Mouse (Mus musculus) mesoderm, embryonic 11.5 days (tissue): ENCODE measurements around the gene Gm49354.
"Not testable (repeated sequence)": the region's sequence is repeated elsewhere in the genome, so short reads cannot be mapped to it uniquely, and the experiment has no call there.

ENCODE experiments used
- DNase-seq: peaks from one replicate; pipeline ENCODE4 v3.0.0-alpha.2; 2012; ENCODE audit warnings: low read depth, low spot score

The Gm49354 gene

DNA sequence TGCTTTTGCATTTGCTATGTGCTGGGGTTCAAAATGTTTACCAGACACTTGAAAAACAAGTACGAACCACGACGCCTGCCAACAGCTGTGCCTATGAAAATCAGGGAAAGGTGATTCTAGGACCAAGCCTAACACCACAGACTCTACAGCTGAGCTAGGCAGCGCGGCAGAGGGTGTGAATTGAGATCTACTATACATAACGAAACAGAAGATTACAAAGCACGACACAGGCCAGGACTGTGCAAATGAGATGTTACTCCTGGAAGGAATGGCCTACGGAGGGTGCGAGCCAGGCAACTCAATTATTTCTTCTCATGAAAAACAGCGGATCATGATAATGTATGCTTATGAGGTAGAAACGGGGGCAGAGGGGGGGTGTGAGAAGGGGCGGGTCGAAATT is 13.5 kb downstream of the Gm49354 start:
- no peak for DNase-seq

DNA sequence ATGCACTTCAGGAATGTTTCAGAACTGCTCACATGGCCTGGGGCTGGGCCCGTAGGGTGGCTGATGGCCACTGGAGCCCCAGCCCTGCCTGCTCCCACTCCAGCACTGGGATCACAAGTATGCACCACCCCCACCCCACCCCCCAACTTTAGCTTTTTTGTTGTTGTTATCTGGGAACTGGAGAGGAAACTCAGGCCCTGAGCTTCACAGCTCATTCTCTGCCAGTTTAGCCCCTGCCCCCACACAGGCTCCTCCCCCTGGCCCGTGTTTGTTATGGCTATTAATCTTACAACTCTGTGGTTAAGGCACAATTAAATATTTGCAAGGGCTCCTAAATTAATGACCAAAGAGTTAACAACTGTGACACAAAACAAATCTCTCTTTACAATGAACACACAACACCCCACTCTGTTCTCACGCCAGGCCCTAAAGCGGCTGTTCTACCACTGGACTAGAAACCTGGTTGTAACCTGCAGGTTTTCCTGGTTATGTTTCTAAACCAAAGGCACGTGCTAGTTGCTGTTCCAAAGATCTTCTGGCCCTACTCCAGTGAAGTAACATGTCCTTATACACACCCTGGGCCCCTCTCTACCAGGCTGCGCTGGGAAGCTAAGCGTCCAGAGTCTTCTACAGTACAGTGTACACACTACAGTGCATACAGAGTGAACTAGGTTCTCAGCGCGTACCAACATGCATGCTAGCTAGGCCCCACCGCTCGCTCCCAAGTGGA is 15.1 kb downstream of the Gm49354 start:
- DNase-seq: no peak

GRCm38 (mm10) chr13:59762791-59763190 is 19.3 kb downstream of the Gm49354 start:
- DNase-seq: no peak

- DNase-seq: no peak
These were observed 25.1 kb downstream of the Gm49354 start for GRCm38 (mm10) chr13:59756906-59757305.

GRCm38 (mm10) chr13:59750310-59750709 is 31.7 kb downstream of the Gm49354 start:
- no peak for DNase-seq

DNA sequence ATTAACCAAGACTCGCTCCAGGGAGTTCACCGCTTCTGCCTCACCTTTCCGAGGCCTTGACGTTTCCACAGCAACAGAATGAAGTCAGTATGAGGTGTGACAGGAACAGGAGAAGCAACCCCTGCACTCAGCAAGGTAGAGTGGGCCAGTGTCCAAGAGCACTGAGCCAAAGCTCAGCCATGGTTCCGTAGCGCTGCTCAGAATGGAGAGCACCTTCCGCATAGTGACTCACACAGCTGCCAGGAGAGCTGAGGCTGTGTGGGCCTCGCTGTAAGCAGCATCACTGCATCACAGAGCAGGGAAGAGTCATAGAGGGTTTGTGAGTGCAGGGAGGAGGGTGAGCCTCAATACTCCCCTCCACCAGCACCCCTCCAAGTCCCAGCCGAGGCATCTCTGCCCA is 35.3 kb downstream of the Gm49354 start, which contains the start of gene 1700014D04Rik:
1700014D04Rik (minus strand) TSS at position 42 of the 400 bp plus-strand sequence.
- no peak for DNase-seq

GRCm38 (mm10) chr13:59746164-59746563 is 35.9 kb downstream of the Gm49354 start:
- DNase-seq: no peak

DNA sequence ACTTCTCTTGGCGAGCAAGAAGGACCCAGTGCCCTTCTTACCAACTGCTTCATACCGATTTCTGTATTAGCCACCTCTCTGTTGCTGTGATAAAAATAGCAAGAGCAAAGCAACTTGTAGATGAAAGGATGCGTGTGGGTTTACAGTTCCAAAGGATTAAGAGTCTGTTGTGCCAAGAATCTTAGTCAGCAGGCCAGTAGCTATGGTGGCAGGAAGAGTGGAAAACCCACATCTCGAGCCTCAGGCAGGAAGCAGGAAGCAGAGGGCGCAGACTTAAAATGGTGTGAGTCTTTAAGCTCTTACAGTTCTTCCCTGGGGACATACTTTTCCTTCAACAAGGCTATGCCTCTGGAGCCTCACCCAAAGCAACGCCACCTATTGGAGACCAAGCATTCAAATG is 36.6 kb downstream of the Gm49354 start:
- no peak for DNase-seq

- no peak for DNase-seq
These were observed 40.3 kb downstream of the Gm49354 start for GRCm38 (mm10) chr13:59741697-59742096.

DNA sequence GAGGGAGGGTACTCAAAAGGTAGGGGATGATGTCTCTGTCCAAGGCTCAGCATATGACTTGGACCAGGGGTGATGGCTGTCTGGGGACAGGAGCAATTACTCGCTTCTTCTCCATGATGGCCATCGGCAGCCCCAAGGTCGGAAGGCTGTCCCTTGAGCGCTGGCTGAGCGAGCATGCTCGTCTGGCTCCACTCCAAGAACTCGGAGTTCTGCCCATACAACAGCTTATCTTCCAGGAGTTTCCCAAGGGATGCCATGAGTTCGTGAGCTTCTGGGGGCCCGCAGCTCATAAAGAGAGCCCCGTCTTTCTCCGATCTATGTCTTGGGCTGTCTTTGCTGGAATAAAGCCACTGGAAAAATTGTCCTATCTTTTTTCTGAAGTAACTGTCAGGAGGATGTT is 40.9 kb downstream of the Gm49354 start:
- no peak for DNase-seq

- no peak for DNase-seq
These were observed 42.6 kb downstream of the Gm49354 start for GRCm38 (mm10) chr13:59739397-59739796.

DNA sequence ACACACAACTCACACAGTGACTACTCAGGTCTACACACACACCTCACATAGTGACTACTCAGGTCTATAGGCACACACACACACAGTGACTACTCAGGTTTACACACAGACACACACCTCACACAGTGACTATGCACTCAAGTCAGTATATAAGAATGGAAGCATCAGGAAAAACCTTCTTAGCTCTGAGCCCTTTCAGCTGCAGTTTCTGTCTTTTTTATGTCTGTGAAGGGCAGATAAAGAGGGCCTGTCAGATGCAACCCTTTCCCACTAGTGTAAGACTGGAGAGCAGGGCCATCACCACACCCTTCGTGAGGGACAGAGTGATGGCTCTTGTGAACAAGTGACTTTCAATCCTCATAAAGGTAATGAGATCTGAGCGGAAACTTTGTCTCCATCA is 43.6 kb downstream of the Gm49354 start:
- DNase-seq: no peak

DNA sequence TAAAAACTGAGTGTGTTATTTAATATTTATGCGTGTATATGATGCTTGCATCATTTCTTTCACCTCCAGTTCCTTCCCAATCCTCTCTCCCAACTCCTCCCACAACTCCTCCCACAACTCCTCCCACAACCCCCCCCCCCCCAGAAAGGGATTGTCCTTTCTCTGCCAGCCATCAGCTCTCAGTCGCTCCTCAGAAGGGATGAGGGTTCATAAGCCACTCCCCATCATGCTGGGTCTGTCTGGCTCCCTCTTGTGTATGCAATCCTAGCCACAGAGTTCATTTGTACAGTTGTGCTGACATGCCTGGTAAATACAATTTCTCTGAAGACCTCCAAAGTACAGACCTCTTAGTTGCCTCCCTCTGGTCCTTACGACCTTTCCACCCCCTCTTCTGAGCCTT is 46.9 kb downstream of the Gm49354 start:
- DNase-seq: peak; percentile 28

- DNase-seq: not testable (repeated sequence)
These were observed 47.7 kb downstream of the Gm49354 start for GRCm38 (mm10) chr13:59734347-59734746.

DNA sequence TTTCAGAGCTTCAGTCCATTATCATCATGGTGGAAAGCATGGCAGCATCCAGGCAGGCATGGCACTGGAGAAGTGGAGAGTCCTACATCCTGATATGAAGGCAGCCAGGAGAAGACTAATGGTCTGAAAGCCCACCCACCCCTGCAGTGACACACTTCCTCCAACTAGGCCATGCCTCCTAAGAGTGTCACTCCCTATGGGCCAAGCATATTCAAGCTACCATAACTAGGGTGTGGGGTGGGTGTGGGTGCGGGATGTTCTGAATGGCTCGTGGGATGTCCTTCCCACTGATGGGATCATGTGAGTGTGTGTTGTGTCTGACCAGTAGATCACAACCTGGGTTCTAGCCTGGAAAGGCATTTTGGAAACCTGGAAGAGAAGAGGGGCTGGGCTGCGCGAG is 48.1 kb downstream of the Gm49354 start:
- DNase-seq: no peak

DNA sequence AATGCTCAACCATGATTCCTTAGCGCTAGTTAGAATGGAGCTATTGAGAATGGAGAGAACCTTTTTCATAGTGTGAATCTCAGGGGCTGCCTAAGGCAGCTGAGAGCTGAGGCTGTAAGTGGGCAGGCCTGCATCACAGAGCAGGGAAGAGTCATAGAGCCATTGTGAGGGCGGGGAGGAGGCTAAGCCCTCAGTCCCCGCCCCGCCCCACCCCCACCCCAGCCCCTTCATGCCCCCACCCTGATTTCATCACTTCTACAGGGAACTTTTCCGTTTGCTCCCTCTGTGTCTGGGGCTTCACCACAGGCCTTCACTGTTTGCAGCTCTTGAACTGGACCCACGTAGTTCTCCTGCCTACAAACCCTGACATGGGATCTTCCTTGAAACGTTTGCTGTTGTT is 50.4 kb downstream of the Gm49354 start, which contains the start of gene Spata31d1d:
Spata31d1d (minus strand) TSS at position 101 of the 400 bp plus-strand sequence.
- no peak for DNase-seq

DNA sequence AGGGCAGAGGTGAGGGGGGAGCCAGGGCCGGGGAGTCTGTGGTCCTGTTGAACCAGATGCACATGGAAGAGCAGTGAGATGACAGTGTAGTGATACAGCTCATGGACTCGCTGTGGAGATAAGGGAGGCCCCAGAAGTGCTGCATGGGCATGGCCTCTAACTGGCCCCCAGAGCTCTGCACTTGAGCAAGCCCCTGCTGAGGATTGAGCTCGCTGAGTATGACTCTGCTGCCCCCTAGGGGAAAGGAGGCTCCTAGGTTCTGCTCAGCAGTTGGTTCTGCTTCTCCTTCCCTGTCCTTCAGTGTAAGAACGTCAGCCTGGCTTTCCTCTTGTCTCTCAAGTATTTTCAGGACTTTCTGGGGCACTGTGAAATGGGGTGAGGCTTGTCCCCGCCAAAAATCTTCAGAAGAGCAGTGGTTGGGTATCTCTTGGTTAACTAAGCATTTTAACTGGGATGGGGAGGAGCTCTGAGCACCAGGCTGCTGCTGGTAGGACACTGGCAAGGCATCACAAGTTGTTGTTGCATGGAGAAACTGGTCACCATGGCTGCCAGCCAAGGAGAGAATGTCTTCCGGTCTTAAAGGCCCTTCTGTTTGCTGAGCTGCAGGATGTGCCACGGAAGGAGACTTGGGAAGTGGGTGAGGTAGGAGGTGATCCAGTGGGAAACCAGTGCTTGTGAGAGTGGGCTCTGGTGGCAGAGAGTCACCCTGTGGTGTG is 53.5 kb downstream of the Gm49354 start:
- peak; percentile 92 for DNase-seq

DNA sequence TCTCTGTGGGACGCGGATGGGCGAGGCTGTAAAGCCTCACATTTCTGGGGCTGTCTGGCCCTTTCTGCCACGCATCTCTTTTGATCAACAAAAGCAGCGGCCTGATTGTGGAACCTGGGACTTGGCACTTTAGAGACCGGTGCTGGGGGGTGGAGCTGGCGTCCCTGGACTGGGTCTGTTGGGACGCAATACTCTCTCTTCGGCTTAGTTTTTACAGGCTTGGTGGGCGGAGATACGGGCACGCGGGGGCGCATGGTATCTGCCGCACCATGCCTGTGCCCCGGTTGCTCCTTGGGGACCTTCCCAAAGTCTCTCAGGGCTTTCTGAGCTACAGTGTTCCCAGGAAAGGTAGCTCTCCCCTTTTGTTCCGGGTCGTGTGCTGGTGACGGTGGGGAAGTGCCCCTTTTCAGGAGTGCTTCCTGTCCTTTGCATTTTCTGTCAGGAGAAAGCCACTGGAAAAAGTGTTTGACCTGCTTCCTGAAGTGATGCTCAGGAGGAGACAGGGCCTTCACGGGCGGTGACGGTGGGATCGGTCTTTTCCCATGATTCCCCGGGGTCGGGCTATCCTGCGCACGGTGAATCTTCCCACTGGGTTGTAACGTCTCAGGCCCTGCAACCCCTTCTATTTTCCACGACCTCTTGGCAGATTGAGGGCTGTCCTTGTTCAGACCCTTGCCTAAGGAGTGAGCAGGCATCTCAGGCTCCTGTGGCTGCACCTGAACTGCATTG is 55.7 kb downstream of the Gm49354 start:
- DNase-seq: no peak

DNA sequence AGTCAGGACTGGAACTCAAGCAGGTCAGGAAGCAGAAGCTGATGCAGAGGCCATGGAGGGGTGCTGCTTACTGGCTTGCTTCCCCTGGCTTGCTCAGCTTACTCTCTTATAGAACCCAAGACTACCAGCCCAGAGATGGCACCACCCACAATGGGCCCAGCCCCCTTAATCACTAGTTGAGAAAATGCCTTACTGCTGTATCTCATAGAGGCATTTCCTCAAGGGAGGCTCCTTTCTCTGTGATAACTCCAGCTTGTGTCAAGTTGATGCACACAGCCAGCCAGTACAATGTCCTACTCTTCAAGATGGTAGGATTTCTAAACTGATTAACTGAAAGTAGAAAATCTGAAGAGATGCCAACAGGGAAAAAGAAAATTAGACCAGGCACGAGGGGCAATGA is 60.0 kb downstream of the Gm49354 start:
- not testable (repeated sequence) for DNase-seq

DNA sequence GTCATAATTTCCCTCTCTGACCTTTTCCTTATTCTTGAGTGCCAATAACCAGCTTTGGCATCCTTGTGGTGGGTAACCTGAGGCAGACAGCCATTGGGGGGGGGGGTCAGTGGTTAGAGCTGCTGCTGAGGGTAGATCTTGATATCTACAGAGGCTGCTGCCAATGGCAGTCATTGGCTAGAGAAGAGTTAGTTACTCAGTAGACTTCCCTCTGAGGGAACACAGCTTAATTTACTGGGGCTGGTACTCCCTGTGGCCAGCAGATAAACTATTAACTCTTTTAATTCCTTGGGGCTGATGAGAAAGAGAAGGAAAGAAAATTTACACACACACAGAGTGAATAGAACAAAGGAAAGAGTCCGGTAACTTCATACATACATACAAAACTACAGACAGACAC is 62.6 kb downstream of the Gm49354 start:
- DNase-seq: no peak

GRCm38 (mm10) chr13:59718857-59719440 is 63.1 kb downstream of the Gm49354 start:
- not testable (repeated sequence) for DNase-seq

GRCm38 (mm10) chr13:59713710-59714109 is 68.3 kb downstream of the Gm49354 start:
- no peak for DNase-seq
